Mouse (Mus musculus) thymus, adult 2 months (tissue): ENCODE measurements at regions not wholly inside any gene's neighbourhood (a gene's known extent, or its start where the extent isn't known, plus 50 kb on each side); places are given as distances from the start of the nearest gene placed in this dataset.

ENCODE experiments used
- DNase-seq: peaks from one replicate; pipeline ENCODE4 v3.0.0; 2021
- H3K27ac ChIP-seq: fragments of 200-500 bp; 2 replicates; pipeline ENCODE4 v1.5.1; 2012; ENCODE audit warnings: low read length, control low read depth; ENCODE audit not compliant: control insufficient read depth, insufficient read depth
- H3K27me3 ChIP-seq: fragments of 200-500 bp; 2 replicates; pipeline ENCODE4 v1.6.1; 2012; ENCODE audit warnings: mild to moderate bottlenecking, low read length, moderate library complexity, mixed read lengths; ENCODE audit not compliant: control insufficient read depth, insufficient read depth
- H3K36me3 ChIP-seq: fragments of 200-500 bp; 2 replicates; pipeline ENCODE4 v1.6.1; 2012; ENCODE audit warnings: mild to moderate bottlenecking, low read length, moderate library complexity; ENCODE audit not compliant: control insufficient read depth, insufficient read depth
- H3K4me1 ChIP-seq: fragments of 200-500 bp; replicated peaks from 2 replicates; pipeline ENCODE4 v1.6.1; 2012; ENCODE audit warnings: low read length; ENCODE audit not compliant: control insufficient read depth, insufficient read depth
- H3K4me3 ChIP-seq: fragments of 200-500 bp; 2 replicates; pipeline ENCODE4 v1.5.1; 2012; ENCODE audit warnings: mild to moderate bottlenecking, low read length, control low read depth, moderate library complexity; ENCODE audit not compliant: control insufficient read depth, insufficient read depth
- CTCF ChIP-seq: fragments of 200-500 bp; IDR thresholded peaks from 2 replicates; pipeline ENCODE4 v1.5.1; 2012; ENCODE audit warnings: mild to moderate bottlenecking, control low read depth, low read length, moderate library complexity, borderline replicate concordance; ENCODE audit not compliant: control insufficient read depth, poor library complexity, insufficient read depth; ENCODE audit errors: extremely low read depth
- POLR2A ChIP-seq: fragments of 200-500 bp; IDR thresholded peaks from 2 replicates; pipeline ENCODE4 v1.6.1; 2012; ENCODE audit warnings: mild to moderate bottlenecking, low read length, control low read depth, moderate library complexity; ENCODE audit not compliant: control insufficient read depth, poor library complexity, insufficient read depth; ENCODE audit errors: extremely low read depth
- WGBS: fragments of 180-500 bp; shearing (Covaris S2); methylation state at CpG from one replicate; pipeline ENCODE4 v1.1.7; 2018; 5-methylcytosine and 5-hydroxymethylcytosine counted together

DNA sequence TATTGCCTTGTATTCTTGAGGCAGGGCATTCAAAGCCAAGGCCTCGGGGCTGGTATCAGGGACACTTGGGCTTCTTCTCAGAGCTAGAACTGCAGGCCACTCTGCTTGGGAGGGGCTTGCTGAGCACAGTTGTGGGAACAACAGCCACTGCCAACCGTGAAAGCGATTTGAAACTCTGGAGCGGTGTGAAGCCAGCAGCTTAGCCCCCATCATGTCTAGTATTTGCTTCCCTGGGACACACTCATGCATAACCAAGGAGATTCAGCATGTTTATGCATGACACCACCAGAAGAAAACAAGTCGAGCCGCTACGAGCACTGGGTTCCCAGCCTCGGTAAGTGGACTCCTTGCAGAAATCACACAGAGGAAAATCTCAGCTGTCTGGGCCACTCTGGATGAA lies 339.9 kb downstream of the Mroh4 start:
- no peaks in the 10 kb centered on the region for H3K36me3 ChIP-seq
- no peak overlapping the region for H3K4me3 ChIP-seq
- no peaks in the 10 kb centered on the region for H3K4me1 ChIP-seq
- TF ChIP-seq CTCF (no peak), POLR2A (no peak)
- no peak overlapping the region for H3K27ac ChIP-seq
- H3K27me3 ChIP-seq: no peaks in the 10 kb centered on the region
- DNase-seq: no peak
- 84% methylated on average over 8 of the region's 8 CpGs for WGBS

- TF ChIP-seq CTCF (no peak), POLR2A (no peak)
- 79% methylated on average over 10 of the region's 10 CpGs for WGBS
- Histone ChIP-seq H3K27ac (no peak overlapping the region), H3K36me3 (no peaks in the 10 kb centered on the region), H3K27me3 (no peaks in the 10 kb centered on the region), H3K4me1 (no peaks in the 10 kb centered on the region), H3K4me3 (no peak overlapping the region)
- no peak for DNase-seq
These were observed 341.5 kb downstream of the Mroh4 start for GRCm38 (mm10) chr15:74294691-74295090.

DNA sequence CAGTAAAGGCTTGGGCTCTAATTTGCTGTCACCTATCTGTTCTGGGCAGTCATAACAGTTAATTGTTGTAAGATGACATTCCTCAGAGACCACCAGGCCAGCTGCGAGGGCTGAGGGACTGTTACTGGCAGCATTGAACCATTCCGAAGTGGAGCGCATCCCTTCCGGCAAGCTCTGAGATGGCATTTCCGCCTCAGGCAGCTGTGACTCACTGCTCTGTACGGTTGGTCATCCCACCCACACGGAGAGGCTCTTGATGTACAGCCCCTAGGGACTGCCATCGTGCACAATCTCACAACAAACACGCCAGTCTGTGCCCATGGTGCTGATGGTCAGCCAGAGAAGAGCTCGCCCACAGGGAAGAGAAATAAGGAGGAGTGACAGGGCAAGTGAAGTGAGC lies 342.0 kb downstream of the Mroh4 start:
- no peak overlapping the region for H3K27ac ChIP-seq
- DNase-seq: no peak
- H3K4me1 ChIP-seq: no peaks in the 10 kb centered on the region
- 86% methylated on average over 10 of the region's 10 CpGs for WGBS
- H3K36me3 ChIP-seq: no peaks in the 10 kb centered on the region
- TF ChIP-seq POLR2A (no peak), CTCF (no peak)
- H3K4me3 ChIP-seq: no peak overlapping the region
- H3K27me3 ChIP-seq: no peaks in the 10 kb centered on the region

DNA sequence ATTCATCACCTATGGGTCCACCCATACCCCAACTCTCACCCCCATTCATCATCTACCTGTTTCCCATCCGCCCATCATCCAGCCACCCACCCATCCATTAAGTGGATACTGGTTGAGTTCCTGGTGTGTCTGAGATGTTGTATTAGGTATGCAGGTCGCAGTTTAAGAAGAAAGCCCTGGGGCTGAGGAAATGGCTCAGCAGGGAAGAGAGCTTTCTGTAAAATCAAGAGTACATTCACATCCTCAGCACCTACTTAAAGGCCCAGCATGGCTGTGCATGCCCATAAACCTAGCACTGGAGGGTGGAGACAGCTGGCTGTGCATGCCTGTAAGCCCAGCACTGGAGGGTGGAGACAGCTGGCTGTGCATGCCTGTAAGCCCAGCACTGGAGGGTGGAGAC lies 348.7 kb downstream of the Mroh4 start:
- WGBS: 84% methylated on average over 2 of the region's 2 CpGs
- H3K27me3 ChIP-seq: no peaks in the 10 kb centered on the region
- H3K4me3 ChIP-seq: no peak overlapping the region
- no peak for DNase-seq
- H3K36me3 ChIP-seq: no peaks in the 10 kb centered on the region
- no peak overlapping the region for H3K27ac ChIP-seq
- no peaks in the 10 kb centered on the region for H3K4me1 ChIP-seq
- no peak for TF ChIP-seq CTCF
- no peak for TF ChIP-seq POLR2A

DNA sequence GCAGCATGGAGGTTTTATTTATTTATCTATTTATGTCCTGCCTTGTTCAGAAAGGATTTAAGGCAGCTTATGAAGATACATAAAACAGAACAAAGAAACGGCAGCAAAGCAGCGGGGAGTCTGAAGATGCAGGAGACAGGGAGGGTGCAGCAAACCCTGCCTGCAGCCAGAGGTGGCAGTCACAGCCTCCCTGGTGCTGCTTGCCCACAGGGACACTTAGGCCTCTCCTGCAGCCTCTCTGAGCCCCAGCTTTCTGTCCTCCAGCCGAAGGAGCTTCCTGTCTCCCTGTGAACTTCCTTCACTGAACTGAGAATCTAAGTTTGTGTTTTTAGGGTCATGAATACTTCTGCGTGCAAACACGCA lies 353.0 kb downstream of the Mroh4 start:
- Histone ChIP-seq H3K27me3 (no peaks in the 10 kb centered on the region), H3K36me3 (no peaks in the 10 kb centered on the region), H3K4me3 (no peak overlapping the region), H3K27ac (no peak overlapping the region), H3K4me1 (no peaks in the 10 kb centered on the region)
- no peak for DNase-seq
- WGBS: 85% methylated on average over 5 of the region's 5 CpGs
- TF ChIP-seq POLR2A (no peak), CTCF (no peak)

GRCm38 (mm10) chr15:74282440-74283171 lies 353.5 kb downstream of the Mroh4 start:
- H3K4me1 ChIP-seq: no peaks in the 10 kb centered on the region
- no peak overlapping the region for H3K4me3 ChIP-seq
- no peak for TF ChIP-seq CTCF
- no peak for TF ChIP-seq POLR2A
- H3K27me3 ChIP-seq: no peaks in the 10 kb centered on the region
- no peaks in the 10 kb centered on the region for H3K36me3 ChIP-seq
- DNase-seq: no peak
- WGBS: 94% methylated on average over 7 of the region's 7 CpGs
- no peak overlapping the region for H3K27ac ChIP-seq

- no peak overlapping the region for H3K27ac ChIP-seq
- H3K4me3 ChIP-seq: no peak overlapping the region
- H3K4me1 ChIP-seq: no peaks in the 10 kb centered on the region
- TF ChIP-seq CTCF: no peak
- no peak for DNase-seq
- no peaks in the 10 kb centered on the region for H3K27me3 ChIP-seq
- H3K36me3 ChIP-seq: no peaks in the 10 kb centered on the region
- 89% methylated on average over 5 of the region's 5 CpGs for WGBS
These were observed 361.7 kb downstream of the Mroh4 start for GRCm38 (mm10) chr15:74274435-74274834.
